Mouse (Mus musculus): Measurements from ENCODE around the gene Oscp1.
"Not testable (repeated sequence)": the region's sequence is repeated elsewhere in the genome, so short reads cannot be mapped to it uniquely, and the experiment has no call there.

Oscp1 gene

DNA sequence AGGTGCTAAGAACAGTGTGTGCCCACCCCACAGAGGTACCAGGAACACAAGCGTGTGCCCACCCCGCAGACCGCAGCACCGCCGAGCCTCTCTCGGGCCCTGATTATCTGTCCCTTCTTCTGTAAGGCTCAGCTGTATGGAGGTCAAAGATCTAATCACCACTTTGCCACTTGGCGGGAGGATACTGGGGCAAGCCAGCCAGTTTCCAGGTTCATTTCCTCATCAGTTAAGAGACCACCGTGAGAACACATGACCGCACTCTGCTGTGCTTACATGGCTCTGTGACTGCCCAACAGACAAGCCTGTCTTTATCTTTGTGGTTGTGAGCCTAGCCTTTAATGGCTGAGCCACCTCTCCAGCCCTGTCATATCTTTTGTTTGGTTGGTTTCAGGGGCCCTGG lies 24.7 kb downstream of the Oscp1 start:
- no peak for DNase-seq (ENCODE audit: low spot score in 2 of 2)

DNA sequence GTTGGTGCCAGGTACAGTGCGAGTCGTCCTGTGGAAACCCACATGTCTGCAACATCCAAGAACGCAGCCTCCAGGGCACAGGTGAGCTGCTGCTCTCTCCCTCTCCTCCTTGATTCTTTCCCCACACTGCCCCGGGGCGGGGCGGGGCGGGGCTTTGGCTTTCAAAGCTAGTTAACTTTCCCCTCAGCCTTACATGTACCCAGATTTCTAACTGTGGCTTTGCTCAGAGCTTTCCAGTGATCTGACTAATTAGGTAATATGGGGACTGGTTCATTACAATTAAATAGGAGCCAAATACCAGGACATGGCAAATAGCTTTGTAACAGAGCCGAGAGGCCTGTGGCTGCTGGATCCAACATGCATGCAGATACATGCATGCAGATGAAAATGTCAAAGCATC lies 26.0 kb downstream of the Oscp1 start:
- no peak for DNase-seq (ENCODE audit: low spot score in 2 of 2)

DNA sequence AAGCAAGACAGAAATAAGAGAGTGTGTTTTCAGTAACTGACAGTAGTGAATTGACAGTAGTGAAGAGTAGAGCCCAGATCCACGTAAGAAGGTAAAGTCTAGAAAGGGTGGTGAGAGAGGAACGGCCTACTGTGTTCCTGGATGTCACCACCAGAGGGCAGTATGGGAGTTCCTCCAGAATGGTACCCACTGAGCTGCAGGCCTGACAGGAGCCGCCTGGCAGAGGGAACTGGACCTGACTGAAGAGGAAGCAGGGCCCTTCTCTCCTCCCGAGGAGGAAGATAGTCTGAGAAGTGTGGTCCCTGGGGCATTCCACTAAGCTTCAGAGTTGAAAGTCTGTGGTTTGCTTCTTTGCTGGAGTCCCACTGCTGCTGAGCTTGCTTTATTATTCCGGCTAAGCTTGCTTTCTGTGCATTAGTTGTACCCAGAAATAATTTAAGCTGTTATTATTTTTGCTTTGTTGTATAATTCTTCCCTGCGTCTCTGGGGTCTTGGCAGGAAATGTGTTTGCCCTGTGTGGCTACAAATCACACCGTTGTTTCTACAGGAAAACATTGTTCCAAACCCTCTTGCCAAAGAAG lies 27.7 kb downstream of the Oscp1 start:
- DNase-seq (ENCODE audit: low spot score in 2 of 2), result peak; percentile 72 to 80

DNA sequence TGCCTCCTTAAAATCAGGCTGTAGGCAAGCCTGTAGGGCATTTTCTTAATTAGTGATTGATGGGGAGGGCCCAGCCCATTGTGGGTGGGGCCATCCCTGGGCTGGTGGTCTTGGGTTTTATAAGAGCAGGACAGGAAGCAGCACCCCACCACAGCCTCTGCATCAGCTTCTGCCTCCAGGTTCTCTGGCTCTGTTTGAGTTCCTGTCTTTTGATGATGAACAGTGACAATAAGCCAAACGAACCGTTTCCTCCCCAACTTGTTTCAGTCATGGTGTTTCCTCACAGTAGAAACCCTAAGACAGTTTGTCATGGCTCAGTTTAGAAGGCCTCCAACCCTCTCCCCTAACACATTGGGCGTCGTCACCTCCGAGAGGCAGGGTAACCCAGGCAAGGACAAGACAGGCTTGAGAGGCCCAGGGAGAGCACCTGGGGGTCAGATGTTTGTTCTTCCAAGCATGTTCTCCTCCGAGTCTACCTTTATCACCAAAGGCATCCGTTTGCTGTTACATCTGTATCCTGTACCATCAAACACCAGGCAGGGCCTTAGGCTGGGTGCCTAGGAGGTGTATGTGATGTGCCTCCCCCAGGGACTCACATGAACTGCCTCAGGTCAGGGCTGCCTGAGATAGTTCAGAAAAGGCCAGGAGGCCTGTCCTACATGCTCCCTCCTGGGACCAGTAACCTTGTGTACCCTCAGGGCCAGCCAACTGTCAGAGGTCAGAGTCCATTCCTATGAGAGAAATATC lies 31.9 kb downstream of the Oscp1 start:
- DNase-seq (ENCODE audit: low spot score in 2 of 2), result no peak

DNA sequence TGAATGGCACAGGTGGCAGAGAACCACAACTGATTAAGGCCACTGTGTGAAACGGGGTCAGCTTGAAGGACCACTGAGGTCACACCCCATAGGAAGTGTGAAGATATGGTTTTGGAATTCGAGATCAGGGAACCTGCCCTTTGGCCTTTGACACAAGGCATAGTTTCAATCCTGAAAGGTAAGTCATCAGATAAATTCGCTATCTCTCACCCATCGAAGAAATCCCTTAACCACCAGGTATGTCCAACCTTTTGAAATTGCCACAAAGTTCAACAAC lies 32.4 kb downstream of the Oscp1 start:
- DNase-seq (ENCODE audit: low spot score in 2 of 2), result no peak

DNA sequence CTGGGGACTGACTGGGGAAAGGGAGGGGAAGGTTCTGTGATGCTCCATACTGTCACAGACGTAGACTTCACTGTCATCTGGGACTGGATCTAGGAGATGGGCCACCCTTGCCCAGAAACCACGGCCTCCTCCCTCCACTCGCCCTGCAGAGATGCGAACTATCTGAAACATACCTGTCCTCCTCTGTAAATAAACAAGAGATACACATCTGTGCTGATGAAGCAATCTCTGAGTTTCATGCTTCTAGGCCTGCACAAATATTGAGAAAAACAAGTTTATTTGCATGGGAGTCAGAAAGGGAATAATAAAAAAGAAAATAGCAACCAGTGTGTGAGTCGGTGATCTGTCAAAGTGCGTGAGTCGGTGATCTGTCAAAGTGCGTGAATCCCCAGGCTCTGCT lies 33.5 kb downstream of the Oscp1 start:
- DNase-seq (ENCODE audit: low spot score in 2 of 2), result no peak

DNA sequence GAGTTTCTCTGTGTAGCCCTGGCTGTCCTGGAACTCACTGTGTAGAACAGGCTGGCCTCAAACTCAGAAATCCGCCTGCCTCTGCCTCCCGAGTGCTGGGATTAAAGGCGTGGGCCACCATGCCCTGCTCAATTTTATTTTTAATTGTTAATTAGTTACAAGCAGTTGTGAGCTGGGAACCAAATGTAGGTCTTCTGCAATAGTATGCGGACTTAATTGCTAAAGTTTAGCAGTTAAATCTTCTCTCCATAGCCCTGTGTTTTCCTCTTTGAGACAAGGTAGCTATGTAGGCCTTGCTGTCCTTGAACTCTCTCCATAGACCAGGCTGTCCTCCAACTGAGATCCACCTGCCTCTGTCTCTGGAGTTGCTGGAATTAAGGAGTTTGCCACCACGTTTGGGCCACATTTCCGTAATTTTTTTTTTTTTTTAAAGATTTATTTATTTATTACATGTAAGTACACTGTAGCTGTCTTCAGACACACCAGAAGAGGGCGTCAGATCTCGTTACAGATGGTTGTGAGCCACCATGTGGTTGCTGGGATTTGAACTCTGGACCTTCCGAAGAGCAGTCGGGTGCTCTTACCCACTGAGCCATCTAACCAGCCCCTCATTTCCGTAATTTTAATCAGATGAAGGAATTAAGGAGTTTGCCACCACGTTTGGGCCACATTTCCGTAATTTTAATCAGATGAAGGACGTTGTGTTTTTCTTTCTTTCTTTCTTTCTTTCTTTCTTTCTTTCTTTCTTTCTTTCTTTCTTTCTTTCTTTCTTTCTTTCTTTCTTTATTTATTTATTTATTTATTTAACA lies 37.5 kb downstream of the Oscp1 start:
- not testable (repeated sequence) for DNase-seq (ENCODE audit: low spot score in 2 of 2)

DNA sequence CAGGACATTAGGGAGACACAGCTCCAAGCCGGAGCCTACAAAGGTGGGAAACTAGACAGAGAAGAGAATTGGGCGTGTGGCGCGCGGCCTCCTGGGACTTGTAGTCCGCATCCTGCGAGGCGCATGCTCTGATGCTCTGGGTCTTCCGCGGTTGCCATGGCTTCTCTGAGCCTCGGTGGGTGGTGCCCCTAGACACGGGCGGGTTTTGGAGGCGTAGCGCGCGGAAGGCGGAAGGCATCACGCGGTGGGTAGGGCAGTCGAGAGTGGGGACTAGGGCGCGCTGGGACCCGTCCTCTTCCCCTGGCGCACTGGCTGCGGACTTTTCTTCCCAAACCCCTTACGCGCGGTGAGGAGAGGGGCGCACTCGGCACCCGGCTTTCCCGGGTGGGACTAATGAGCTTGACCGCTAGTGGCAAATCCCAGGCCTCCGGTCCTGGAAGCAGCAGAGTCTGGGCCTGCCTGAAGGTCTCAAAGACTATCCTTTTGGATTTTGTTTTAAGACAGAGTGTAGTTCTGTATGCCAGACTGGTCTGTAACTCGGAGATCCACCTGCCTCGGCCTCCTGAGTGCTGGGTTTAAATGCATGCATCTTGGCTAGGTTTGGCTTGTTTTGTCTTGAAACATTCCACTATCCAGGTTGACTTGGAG lies 38.2 kb downstream of the Oscp1 start, which contains the start of gene Lsm10:
Gene Lsm10 (plus strand): TSS at position 160 of the 648 bp plus-strand sequence.
- peak; percentile 96 to 98 for DNase-seq (ENCODE audit: low spot score in 2 of 2)

DNA sequence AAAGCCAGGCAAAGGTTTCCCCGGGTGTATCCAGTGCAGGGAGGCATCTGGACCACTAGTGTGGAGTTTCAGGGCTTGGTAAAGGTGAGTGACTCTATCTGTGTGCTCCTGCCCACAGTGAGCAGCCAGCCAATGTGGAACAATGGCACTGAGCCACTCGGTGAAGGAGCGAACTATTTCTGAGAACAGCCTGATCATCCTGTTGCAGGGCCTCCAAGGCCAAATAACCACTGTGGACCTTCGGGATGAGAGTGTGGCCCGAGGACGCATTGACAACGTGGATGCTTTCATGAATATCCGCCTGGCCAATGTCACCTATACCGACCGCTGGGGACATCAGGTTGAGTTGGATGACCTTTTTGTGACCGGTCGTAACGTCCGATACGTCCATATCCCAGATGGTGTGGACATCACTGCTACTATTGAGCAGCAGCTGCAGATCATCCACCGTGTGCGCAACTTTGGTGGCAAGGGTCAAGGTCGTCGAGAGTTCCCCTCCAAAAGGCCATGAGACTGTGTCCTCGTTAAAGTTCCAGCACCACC lies 39.4 kb downstream of the Oscp1 start:
- DNase-seq (ENCODE audit: low spot score in 2 of 2), result no peak

DNA sequence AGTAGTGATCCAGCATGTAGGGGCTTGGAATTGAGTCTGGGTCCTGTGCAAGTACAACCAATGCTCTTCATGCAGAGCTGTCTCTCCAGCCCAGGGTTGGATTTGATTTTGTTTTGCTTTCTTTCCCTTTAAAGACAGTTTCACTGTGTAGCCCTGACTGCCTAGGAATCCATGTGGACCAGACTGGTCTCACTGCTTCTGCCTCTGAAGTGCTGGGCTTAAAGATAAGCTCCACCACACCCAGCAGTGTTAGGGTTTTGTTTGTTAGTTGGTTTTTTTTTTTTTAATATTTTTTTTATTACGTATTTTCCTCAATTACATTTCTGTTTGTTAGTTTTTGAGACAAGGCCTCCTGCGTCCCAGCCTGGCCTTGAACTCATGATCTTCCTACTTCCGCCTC lies 41.0 kb downstream of the Oscp1 start:
- no peak for DNase-seq (ENCODE audit: low spot score in 2 of 2)

DNA sequence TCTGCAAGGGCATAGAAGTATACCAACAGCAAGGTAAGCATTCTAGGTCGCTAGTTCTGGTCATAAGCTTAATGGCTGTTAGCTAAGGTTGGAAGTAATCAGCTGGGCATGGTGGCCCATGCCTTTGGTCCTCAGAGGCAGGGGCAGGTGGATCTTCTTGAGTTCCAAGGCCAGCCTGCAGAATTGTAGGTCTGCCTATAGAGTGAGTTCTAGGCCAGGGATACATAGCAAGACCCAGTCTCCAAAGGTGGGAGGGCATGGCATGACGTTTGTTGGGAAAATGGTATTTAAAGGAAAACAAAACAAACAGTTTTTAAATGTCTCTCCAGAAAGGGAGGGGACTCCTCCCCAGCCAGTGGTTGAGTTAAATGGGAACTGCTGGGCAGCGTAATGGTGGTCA lies 42.4 kb downstream of the Oscp1 start:
- no peak for DNase-seq (ENCODE audit: low spot score in 2 of 2)

DNA sequence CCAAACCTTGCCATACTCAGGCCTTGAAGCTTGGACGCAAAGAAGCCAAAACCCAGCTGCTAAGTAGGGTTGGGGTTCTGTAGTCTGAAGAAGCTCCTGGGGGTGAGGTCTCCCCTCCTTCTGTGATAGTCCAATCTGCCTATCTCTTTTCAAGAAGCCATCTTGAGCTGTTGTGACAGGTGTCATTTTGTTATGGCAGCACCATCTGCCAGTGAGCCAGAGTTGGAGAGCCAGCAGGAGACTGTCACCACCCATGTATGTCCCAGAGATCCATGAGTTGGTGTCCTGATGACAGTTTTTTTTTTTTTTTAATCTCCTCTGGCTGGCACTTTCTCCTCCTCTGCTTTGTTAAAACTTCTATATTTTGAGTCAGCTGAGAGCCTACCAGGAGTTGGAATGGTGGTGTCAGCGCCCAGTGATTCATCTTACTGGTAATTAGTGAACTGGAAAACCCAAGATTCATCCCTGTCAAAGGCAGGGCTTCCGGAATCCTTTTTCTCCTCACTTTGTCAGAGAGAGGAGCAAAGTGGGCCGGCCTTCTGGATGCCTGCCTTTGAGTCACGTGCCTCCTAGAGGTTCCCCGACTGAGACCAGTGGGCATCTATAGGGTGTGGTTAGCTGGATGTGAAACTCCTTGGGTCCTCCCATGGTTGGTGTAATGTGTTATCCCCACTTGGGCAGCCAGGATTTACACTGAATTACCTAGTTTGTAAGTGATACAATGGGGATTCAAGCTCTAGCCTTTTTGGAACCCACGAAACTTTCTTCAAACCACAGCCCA lies 43.9 kb downstream of the Oscp1 start:
- DNase-seq (ENCODE audit: low spot score in 2 of 2), result peak; percentile 60 to 66

DNA sequence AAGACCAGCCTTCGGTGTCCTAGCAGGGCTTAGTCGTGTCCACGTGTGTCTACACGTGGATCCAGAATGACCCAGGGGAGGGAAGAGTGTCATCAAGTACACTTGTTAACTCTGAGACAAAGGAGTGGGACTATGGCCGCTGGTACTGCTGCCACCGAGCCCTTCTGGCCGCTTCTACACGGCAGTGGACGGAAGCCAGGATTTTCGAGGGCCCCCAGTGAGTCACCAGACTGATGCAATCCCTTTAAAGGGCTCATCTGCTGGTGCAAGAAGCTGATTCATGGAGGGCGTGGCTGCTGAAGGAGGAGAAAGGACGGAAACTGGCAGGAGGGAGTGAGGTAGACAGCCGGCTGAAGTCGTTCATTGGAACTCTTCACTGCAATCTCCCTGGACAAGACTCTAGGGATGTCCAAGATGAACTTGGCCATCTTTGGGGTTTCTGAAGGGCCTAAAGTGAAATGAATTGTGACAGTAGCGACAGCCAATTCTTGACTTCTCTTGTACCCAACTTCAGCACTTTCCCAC lies 44.8 kb downstream of the Oscp1 start:
- peak; percentile 85 to 87 for DNase-seq (ENCODE audit: low spot score in 2 of 2)

DNA sequence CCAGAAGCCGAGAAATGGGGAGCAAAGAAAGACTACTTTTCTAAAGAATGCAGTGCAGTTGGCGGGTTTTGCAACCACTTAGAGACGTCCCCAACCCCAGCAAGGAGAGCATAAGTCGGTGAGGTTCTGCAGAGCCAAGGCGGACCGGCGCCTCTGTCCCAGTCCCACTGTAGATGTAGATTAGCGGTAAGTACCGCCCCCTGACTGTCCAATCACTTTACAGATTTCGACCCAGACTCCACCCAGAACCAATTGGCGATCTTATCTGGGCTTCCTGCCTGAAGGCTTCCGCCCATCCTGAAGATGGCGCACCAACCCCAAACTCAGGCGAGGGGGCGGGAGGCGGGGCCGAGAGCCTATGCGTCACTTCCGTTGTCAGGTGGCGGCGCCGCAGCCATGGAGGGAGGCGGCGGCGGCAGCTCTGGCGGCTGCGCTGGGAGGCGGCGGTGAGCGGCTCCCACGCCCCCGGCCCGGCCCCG lies 45.3 kb downstream of the Oscp1 start, which contains the start of gene Stk40:
Gene Stk40 (plus strand): TSS at position 368 of the 479 bp plus-strand sequence.
- DNase-seq (ENCODE audit: low spot score in 2 of 2), result peak; percentile 91 to 95

DNA sequence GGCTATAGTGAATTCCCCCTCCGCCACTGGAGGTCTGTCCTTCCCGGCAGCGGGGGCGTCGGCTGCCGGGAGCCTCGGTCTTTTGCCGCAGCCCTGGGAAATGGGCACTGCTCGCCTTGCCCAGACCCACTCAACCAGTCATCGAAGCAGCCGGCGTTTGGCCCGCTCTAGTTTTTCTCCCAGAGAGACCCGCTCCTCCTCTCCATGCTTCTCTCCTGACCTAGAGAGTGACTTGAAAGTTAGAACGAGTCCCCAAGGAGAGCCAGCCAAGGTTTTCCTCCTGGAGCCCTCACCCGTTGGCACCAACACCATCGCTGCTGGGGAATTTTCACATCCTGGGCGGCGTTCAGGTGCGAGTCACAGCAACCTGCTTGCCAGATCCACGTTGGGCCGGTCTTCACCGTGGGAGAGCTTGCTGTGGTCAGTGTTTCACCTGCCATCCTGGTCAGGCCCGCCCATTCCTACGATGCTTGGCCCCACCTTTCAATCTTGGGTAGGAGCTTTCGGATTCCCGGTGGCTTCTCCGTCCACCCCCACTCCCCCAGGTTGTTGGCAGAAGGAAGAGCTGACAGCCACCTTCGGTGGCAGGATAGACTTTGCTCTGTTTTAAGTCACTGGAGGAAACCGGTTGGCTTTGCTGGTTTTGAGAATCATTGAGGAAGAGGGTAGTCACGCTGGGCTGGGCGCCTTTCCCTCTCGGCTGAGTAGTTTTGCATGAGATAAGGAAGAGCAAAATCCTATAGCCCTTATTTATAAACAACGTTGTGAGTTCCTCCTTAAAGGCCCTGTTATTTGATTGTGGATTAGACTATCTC lies 46.1 kb downstream of the Oscp1 start:
- peak in 1 of 2 experiments; percentile 42 for DNase-seq (ENCODE audit: low spot score in 2 of 2)

DNA sequence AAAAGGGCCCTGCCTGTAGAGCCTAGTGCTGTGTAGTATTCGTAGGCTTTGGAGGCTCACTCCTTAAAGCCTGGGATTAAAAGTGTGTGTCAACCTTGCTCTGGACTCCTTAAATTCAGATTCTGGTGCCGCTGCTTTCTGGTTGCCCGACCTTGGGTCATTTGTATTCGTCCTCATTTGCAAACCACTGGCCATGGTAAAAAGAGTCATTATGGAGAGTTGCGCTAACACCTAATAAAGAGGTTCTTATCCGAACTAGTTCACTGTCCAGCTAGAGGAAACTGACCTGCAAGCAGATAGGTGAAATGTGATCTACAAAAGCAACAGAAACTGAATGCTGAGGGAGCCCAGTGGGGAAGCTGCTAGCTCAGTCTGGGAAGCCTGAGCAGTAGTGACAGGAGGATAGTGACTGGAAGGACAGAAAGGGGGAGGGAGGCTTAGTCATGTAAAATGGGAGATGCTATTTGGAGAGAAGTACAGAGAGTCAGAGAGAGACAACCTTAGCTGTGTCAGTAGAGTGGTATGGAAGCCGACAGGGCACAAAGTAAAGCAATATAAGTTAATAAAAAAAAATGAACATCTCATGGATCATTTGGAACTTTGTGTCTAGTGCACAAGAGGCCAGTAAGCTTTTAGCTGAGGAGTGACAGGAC lies 46.9 kb downstream of the Oscp1 start:
- DNase-seq (ENCODE audit: low spot score in 2 of 2), result no peak

DNA sequence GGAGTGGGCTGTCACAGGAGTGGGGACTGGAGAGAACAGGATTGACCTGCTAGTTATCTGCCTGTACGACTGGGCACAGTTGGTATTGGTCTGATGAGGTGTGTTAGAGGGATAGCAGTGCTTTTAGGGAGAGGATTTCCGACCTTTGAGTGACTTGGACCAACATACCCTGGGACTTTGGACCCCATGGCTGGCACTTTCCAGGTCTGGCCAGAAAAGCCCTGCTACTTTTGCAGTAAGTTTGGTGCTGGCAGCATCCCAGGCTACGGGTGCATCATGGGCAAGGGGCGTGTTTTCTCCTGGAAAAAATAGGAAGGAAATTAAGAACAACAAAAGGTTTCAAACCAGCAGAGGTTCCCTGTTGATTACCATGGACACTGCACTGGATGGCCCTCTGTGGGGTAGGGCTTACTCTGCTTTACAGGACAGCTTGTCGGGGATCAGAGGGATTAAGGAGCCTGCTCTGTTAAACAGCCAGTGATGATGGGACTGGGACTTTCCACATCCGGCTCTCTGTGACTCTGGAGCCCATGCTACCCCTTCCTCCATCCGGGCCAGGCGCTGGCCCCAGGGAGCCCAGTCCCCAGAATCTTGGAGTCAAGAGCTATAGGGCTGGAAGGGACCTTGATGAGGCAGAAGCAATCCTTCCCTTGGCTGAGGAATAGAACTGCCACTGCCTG lies 49.8 kb downstream of the Oscp1 start:
- no peak for DNase-seq (ENCODE audit: low spot score in 2 of 2)

DNA sequence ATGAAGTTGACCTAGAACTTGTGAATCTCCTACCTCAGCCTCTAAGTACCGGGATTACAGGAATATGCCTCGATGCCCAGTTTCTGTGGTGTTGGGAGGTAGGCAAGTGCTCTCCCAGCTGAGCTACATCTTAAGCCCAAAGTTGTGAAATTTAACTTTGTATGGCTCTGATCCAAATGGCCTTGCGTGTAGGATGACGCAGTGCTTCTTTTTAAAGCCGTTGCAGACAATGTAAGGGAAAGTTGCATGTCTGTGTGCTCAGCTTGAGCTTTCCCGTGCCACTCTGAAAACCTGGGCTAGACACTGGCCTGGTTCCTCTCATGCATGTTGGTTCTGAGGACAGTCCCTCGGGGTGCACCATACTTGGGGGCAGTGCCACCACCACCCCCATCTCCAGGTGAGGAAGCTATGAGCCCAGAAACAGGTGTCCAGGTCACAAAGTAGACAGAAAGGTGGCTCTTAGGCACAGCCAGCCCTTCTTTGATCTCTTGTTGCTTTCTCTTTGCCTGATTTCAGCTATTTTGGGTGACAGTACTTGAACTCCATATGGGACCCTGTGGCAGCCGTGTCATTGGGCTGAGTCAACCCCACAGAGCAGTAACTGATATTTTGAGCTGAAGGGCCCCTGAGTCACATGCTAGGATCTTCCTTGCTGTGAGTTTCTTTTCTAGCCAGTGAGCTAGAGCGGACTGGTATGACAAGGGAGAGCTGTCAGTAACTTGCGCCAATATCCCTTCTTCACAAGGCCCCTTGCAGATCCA lies 51.4 kb downstream of the Oscp1 start:
- DNase-seq (ENCODE audit: low spot score in 2 of 2), result no peak

All from frontal cortex, postnatal 36 days (tissue).